Mouse (Mus musculus): ENCODE data around the gene Thumpd3.
A peak's percentile ranks its signal among the peaks of the same experiment; 100 is the strongest.

Gene Thumpd3

DNA sequence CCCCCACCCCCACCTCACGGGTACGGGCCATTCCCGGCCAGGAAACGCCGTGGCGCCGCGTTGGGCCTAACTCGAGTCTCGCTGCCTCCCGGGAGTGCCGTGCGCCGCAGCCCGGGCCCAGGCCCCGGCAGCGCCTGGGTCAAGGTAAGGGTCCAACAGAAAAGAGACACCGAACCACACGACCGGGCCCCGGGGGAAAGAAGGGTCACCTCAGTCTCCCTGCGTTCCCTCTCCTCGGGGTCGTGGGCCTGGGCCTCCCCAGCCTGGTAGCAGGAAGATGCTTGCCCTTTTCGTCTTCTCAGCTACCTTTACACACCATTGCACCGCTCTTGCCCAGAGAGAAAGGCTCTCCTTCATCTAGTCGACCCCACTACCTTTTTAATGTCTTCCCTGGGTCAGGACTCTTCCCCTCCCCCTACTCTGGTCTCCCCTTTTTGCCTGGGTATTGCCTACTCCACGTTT lies 31.6 kb downstream of the Thumpd3 start:
- DNase-seq (ENCODE audit: low read depth, low spot score) = no peak

DNA sequence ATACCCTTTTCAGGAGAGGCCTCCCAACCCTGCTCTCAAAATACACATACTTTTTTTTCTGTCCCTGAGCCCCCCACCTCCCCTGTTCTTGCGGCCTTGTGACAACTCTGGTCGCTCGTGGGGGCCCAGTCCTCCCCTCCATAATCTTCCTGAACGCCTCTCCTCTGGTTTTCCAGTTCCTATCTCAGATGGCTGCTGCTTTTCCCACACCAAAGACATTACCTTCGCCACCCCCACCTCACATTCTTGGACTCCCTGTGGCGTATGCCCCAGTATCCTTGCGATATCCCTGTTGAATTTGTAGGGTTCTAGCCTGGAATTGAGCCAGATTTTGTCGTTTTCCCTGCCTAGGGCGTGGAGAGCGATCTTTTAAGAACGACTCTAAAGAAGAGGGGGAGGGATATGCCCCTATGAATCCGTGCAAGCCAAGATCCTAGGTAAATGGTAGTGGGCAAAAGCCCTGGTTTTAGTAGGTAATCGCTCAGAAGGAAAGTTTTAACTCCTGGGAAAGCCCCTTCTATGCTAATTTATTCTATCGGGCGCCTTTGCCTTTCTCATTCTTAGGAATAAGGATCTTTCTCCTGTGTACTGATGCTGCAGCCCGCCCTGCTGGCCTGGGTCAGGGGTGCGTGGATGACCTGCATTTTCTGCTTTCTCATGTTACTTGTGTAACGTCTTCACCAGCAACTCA lies 32.2 kb downstream of the Thumpd3 start:
- peak; percentile 30 for DNase-seq (ENCODE audit: low read depth, low spot score)

DNA sequence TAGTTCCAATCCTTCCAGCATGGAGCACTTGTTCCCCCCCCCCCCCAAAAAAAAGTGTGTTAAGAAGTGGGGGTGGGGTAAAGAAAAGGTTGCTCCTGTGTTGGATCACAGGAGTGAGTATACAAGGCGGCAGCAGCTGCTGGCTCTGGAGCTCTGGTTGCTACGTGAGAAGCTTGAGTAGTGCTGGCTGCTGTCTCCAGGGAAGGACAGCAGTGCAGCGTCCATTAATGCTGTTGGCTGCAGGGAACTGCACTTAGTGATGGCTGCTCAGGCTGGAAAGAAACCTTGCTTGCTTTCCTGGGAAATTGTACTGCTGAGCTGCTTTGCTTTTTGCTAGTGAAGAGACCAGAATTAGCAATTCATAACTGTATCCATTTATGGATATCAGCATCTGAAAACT lies 33.5 kb downstream of the Thumpd3 start:
- DNase-seq (ENCODE audit: low read depth, low spot score) = no peak

DNA sequence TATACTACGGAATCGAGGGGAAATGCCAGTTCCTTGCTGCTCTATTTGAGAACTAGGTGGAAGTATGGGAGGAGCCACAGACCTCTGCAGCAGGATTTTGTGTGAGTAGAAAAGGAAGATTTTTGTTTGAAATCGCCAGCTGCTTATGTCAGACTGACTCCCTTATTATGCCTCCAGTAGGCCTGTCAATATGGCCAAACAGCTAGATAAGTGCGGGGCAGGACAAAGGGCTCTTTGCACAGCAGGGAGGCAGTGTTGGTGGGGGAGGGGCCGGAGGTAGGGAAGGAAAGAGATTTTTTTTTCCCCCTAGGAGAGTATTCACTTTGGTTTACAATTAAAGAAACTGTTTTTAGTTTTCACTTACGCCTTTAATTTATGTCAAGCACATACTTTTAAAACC lies 36.2 kb downstream of the Thumpd3 start:
- DNase-seq (ENCODE audit: low read depth, low spot score) = no peak

DNA sequence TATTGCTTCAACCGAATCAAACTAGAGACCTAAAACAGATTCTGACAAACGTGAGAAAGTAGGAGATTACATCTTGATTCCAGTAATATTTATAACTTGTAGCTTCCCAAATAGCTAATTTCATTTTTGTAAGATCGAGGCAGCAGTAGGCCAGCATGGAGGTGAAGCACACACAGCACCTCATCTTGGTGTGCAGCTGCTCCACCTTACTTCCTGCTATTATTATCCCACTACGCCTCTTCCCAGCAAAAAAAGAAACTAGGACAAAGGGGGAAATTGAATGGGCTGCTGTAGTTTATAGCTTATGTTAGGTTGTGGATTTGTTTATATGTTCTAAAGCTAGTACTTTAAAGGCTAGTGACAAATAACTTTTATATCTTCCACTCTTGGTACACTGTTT lies 38.6 kb downstream of the Thumpd3 start:
- DNase-seq (ENCODE audit: low read depth, low spot score) = no peak

DNA sequence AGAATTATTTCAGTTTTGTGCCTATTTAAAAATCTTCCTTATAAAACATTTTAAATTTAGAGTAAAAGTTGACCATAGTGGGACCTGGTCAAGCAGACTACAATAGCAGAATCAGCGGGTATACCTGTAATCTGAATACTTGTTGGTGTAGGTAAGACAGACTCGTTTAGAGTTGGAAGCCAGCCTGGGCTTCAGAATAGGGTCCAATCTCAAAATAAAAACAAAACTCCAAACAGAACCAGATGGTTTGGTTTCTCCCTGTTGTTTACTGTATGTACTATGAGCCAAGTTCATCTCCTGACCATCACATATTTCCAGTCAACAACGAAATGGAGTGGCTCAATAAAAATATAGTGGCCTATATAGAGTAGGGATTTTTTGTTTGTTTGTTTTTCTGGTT lies 47.2 kb downstream of the Thumpd3 start:
- no peak for DNase-seq (ENCODE audit: low read depth, low spot score)

DNA sequence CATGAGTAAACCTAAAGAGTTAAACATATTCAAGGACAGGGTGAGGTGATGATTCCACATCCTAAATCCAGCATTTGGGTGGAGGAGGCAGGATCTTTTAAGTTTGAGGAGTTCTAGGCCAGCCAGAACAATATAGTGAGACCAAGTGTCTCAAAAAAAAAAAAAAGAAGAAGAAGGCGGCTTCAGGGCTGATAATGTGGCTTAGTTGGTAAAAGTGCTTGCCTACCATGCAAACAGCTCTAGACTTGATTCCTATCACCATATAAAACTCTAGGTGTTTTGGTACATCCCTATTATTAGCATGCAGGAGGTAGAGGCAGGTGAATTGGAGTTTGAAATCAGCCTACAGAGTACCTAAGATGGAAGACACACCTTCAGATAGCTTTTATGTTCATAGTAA lies 49.5 kb downstream of the Thumpd3 start:
- no peak for DNase-seq (ENCODE audit: low read depth, low spot score)

DNA sequence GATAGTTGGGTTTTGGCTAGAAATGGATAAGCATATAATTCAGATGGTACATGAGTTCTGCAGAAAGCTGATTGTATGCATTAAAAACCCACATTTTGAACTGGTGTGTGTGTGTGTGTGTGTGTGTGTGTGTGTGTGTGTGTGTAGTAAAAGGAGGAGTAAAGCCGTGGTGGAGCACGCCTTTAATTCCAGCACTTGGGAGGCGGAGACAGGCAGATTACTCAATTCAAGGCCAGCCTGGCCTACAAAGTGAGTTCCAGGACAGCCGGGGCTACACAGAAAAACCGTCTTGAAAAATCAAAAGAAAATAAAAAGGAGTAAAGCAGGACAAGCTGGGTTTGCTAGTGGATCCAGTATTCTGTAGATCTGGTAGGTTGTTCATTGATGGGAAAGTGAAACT lies 51.6 kb downstream of the Thumpd3 start:
- peak; percentile 20 for DNase-seq (ENCODE audit: low read depth, low spot score)

DNA sequence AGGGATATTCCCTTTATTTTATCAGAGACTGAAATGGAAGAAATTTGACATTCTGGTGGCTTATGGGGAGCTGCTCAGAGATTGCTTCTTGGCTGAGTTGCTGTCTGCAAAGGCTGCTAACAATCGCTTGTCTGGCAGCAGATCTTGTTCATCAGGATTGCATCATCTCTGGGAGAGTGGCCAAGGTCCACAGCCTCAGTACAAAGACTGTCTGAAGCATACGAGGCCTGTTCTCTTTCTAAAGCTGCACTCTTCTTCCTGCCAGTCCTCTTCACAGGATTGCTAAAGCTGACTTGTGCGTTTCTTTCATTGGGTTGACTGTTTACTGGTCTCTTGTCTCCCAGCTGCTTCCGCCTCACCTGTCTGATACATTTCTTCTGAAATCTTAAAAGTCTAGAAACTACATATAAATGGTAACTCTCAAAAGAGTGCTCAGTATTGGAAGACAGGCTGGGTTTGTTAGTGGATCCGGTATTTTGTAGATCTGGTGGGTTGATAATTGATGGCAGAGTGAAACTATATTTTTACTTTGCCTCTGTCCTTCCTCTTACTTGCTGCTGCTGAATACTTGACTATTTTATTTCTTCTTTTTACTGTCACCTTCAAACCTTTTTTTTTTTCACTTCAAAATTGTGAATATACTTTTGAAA lies 53.7 kb downstream of the Thumpd3 start:
- DNase-seq (ENCODE audit: low read depth, low spot score) = peak; percentile 26

DNA sequence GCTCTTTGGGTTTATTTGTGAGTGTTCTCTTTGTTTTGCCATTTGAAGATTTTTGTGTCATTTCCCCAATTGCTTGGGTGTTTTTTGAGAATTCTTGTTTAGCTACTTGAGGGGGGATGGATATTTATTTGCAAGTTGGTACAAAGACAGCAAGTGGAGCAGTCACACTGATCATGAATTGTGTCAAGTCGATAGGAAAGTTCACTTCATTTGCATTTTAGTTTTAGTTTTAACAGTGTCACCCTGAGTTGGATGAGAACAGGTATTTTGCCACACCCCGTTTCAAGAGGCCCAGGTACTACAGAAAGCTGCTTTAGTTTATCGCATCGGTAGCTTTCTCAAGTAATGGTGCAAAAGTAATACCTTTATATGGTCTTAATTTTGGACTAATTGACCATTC lies 56.5 kb downstream of the Thumpd3 start:
- DNase-seq (ENCODE audit: low read depth, low spot score) = no peak

DNA sequence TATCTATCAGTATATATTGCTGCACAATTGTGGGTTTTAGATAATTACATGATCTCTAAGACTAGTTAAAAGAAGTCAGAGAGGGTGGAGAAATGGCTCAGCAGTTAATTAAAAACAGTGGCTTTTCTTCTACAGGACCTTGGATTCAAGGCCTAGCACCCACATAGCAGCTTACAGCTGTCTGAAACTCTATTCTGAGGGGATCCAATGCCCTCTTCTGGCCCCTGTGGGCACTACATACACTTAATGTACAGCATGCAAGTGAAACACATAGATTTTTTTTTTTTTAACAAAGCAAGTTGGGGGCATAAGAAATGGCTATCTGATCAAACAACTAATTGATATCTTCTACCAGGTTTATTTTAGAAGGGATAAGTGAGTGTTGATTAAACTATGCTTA lies 57.7 kb downstream of the Thumpd3 start:
- peak; percentile 77 for DNase-seq (ENCODE audit: low read depth, low spot score)

DNA sequence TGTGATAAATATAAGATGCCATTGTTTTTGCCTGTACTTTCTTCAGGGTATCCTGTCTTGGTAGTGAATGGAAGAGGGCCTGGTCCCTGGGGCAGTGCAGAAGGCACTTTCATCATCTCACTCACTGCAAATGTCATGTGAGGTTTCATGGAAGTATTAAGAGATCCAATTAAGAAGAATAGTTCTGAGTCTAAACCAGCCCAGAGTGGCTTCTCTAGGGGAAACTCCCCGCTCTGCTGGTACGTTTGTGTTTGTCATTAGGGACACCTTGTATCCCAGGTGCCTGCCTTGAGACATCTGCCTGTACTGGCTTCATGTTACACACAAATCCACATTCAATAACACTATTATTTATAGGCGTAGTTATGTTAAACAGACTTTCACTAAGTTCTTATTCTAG lies 63.4 kb downstream of the Thumpd3 start:
- no peak for DNase-seq (ENCODE audit: low read depth, low spot score)

DNA sequence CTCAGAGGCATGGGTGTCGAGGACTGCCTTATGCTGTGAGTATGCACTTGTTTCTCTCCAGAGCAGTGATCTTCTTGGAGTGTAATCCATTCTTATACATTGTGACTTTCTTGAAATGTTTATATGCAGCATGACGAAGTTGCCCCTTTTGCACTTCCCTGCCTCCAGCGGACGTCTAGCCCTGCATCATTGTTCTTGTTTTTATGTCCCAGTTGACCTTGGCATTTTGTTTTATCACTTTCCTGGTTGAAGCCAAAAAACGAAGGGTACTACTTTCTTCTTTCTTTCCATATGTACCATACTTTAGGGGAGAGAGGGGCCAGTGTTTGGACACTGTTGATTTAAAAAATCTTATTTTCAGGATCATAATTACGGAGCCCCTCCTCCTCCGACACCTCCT lies 63.9 kb downstream of the Thumpd3 start:
- DNase-seq (ENCODE audit: low read depth, low spot score) = no peak

All from CD4-positive helper T cell, adult 2 months (primary cell).